Comparison of ENCODE assay signal across 8 mouse cellular contexts in genomic region chr15:96640291-96640985, GRCm38 (mm10). TPM values are rescaled to one million over a fixed set of nuclear protein-coding genes. Genes with fewer than 3 reads are reported as not detected.
DNase-seq lines count a peak whose midpoint lies in the region; ATAC-seq and TF ChIP-seq lines count a peak whose summit lies in the region.

No protein-coding gene starts in this region.

- no peaks in the 10 kb centered on the region for H3K27me3 ChIP-seq in kidney, postnatal 0 days (ENCODE audit: insufficient read depth, low read length)
- no peaks in the 10 kb centered on the region for H3K27me3 ChIP-seq in forebrain, embryonic 15.5 days
- H3K27me3 ChIP-seq in limb, embryonic 13.5 days, result no peaks in the 10 kb centered on the region
- no peaks in the 10 kb centered on the region for H3K27me3 ChIP-seq in myocyte (ENCODE audit: control insufficient read depth, insufficient read depth, insufficient read length)

- peak; percentile 55 for DNase-seq in kidney, postnatal 0 days (ENCODE audit: low spot score)
- no peak for DNase-seq in kidney, postnatal 36 days
- DNase-seq in brain, embryonic 18.5 days (ENCODE audit: low read depth, low spot score), result peak; percentile 52
- peak; percentile 78 for DNase-seq in thymus, postnatal 0 days (ENCODE audit: low spot score)
- no peak for DNase-seq in kidney, adult 8-10 months

- H3K4me2 ChIP-seq in kidney, postnatal 0 days (ENCODE audit: low read length), result peak overlapping the region; percentile 94
- H3K4me2 ChIP-seq in forebrain, embryonic 15.5 days (replicated peaks), result peak overlapping the region; percentile 78
- peak overlapping the region; percentile 87 for H3K4me2 ChIP-seq in limb, embryonic 13.5 days (replicated peaks)
- peak overlapping the region; percentile 81 for H3K4me2 ChIP-seq in myocyte (ENCODE audit: low read depth)

- ATAC-seq in kidney, postnatal 0 days (replicated peaks; ENCODE audit: low FRiP score, low read depth), result no peak
- no peak for ATAC-seq in forebrain, embryonic 15.5 days (replicated peaks)
- ATAC-seq in limb, embryonic 13.5 days (ENCODE audit: low FRiP score, low read depth), result no peak

- H3K9me3 ChIP-seq in kidney, postnatal 0 days (replicated peaks; ENCODE audit: low read length), result no peaks in the 10 kb centered on the region
- H3K9me3 ChIP-seq in forebrain, embryonic 15.5 days, result no peaks in the 10 kb centered on the region
- H3K9me3 ChIP-seq in limb, embryonic 13.5 days, result no peaks in the 10 kb centered on the region

- peak overlapping the region; percentile 93 for H3K27ac ChIP-seq in kidney, postnatal 0 days
- H3K27ac ChIP-seq in forebrain, embryonic 15.5 days (replicated peaks), result peak overlapping the region; percentile 100
- H3K27ac ChIP-seq in limb, embryonic 13.5 days, result peak overlapping the region; percentile 99

- H3K9ac ChIP-seq in kidney, postnatal 0 days (ENCODE audit: low read depth, low read length), result peak overlapping the region; percentile 70
- peak overlapping the region; percentile 100 for H3K9ac ChIP-seq in forebrain, embryonic 15.5 days (replicated peaks)
- H3K9ac ChIP-seq in limb, embryonic 13.5 days, result peak overlapping the region; percentile 96

- WGBS in kidney, postnatal 0 days, result 9% methylated on average over 16 of the region's 16 CpGs
- WGBS in forebrain, embryonic 15.5 days, result 3% methylated on average over 16 of the region's 16 CpGs
- 4% methylated on average over 16 of the region's 16 CpGs for WGBS in limb, embryonic 13.5 days

- no peaks in the 10 kb centered on the region; the same call in 1 of the 2 replicates for H3K4me1 ChIP-seq in kidney, postnatal 0 days (replicated peaks; ENCODE audit: insufficient read depth, low read length)
- H3K4me1 ChIP-seq in forebrain, embryonic 15.5 days, result peaks cover 32% of the 10 kb centered on the region
- H3K4me1 ChIP-seq in limb, embryonic 13.5 days, result peaks cover 36% of the 10 kb centered on the region

- H3K79me2 ChIP-seq in myocyte (ENCODE audit: control insufficient read depth, insufficient read depth), result peaks cover 63% of the 10 kb centered on the region

- TF ChIP-seq CTCF in kidney, postnatal 0 days (IDR thresholded peaks at IDR 0.05; ENCODE audit: low read depth), result no peak

- TF ChIP-seq POLR2A in myocyte (IDR thresholded peaks at IDR 0.05; ENCODE audit: insufficient read length, low read depth), result no peak

- H3K4me3 ChIP-seq in kidney, postnatal 0 days (replicated peaks; ENCODE audit: low read depth, low read length), result peak overlapping the region; percentile 58
- peak overlapping the region; percentile 96 for H3K4me3 ChIP-seq in forebrain, embryonic 15.5 days
- peak overlapping the region; percentile 86 for H3K4me3 ChIP-seq in limb, embryonic 13.5 days
- H3K4me3 ChIP-seq in myocyte, result peak overlapping the region; percentile 83

- no peaks in the 10 kb centered on the region for H3K36me3 ChIP-seq in kidney, postnatal 0 days (ENCODE audit: insufficient read depth, low read length)
- peaks cover 8% of the 10 kb centered on the region for H3K36me3 ChIP-seq in forebrain, embryonic 15.5 days
- H3K36me3 ChIP-seq in limb, embryonic 13.5 days, result peaks cover 15% of the 10 kb centered on the region
- H3K36me3 ChIP-seq in myocyte (ENCODE audit: control insufficient read depth, insufficient read depth), result no peaks in the 10 kb centered on the region

- H3ac ChIP-seq in myocyte (ENCODE audit: control insufficient read depth, insufficient read length), result peak overlapping the region; percentile 78

TF ChIP-seq in myocyte, 11 proteins besides CTCF, POLR2A, EP300 and RAD21:
- TF ChIP-seq MYOD1 (IDR thresholded peaks at IDR 0.05; ENCODE audit: control insufficient read depth in 1 of 3, insufficient read length in 2 of 3, low read depth in 2 of 3), result no peak
- no peak for TF ChIP-seq E2F4 (IDR thresholded peaks at IDR 0.05; ENCODE audit: insufficient read depth)
- no peak for TF ChIP-seq POLR2AphosphoS2 (IDR thresholded peaks at IDR 0.05; ENCODE audit: insufficient read length, low read depth)
- no peak for TF ChIP-seq MYOG (IDR thresholded peaks at IDR 0.05; ENCODE audit: control insufficient read depth in 1 of 3, insufficient read depth in 1 of 3, insufficient read length in 2 of 3, low read depth in 2 of 3)
- no peak for TF ChIP-seq SRF (IDR thresholded peaks at IDR 0.05; ENCODE audit: control insufficient read depth, insufficient read length, low read depth)
- TF ChIP-seq USF1 (IDR thresholded peaks at IDR 0.05; ENCODE audit: low read depth), result no peak
- no peak for TF ChIP-seq REST (IDR thresholded peaks at IDR 0.05; ENCODE audit: insufficient read depth, insufficient read length)
- no peak for TF ChIP-seq TCF3 (IDR thresholded peaks at IDR 0.05; ENCODE audit: insufficient read length, low read depth)
- no peak for TF ChIP-seq CEBPB (IDR thresholded peaks at IDR 0.05; ENCODE audit: insufficient read depth, poor library complexity, severe bottlenecking)
- no peak for TF ChIP-seq TCF12 (IDR thresholded peaks at IDR 0.05; ENCODE audit: insufficient read depth, poor library complexity, severe bottlenecking)
- no peak for TF ChIP-seq MAX (IDR thresholded peaks at IDR 0.05; ENCODE audit: low read depth)

RNA-seq across cellular contexts. Expression of gene Slc38a1, which starts 2.3 kb away (rescaled TPM):
- 44.3 and 56.2 TPM in 2 replicates for polyA plus RNA-seq in kidney, postnatal 0 days (2015; fragmentation: Nextera tagmentation; extraction: Ambion mirVana)
- 145 and 147 TPM in 2 replicates for polyA plus RNA-seq in forebrain, embryonic 15.5 days (2015; fragmentation: Nextera tagmentation; extraction: Ambion mirVana)
- 94.5 and 95.9 TPM in 2 replicates for polyA plus RNA-seq in limb, embryonic 13.5 days (2015; fragmentation: Nextera tagmentation; extraction: Ambion mirVana)
- polyA plus RNA-seq in myocyte (2012; fragmentation: generic; extraction: Trizol), result 28.5 TPM
- polyA plus RNA-seq in thymus, postnatal 0 days (2015; fragmentation: Nextera tagmentation; extraction: Ambion mirVana), result 125 and 126 TPM in 2 replicates

RNA-seq across cellular contexts. Expression of gene Slc38a2, which starts 59.1 kb away (rescaled TPM):
- polyA plus RNA-seq in kidney, postnatal 0 days (2015; fragmentation: Nextera tagmentation; extraction: Ambion mirVana), result 111 and 113 TPM in 2 replicates
- polyA plus RNA-seq in forebrain, embryonic 15.5 days (2015; fragmentation: Nextera tagmentation; extraction: Ambion mirVana), result 156 and 157 TPM in 2 replicates
- 157 and 165 TPM in 2 replicates for polyA plus RNA-seq in limb, embryonic 13.5 days (2015; fragmentation: Nextera tagmentation; extraction: Ambion mirVana)
- 95.0 TPM for polyA plus RNA-seq in myocyte (2012; fragmentation: generic; extraction: Trizol)
- polyA plus RNA-seq in thymus, postnatal 0 days (2015; fragmentation: Nextera tagmentation; extraction: Ambion mirVana), result 94.1 and 95.8 TPM in 2 replicates

Comparison
In these comparisons a context has a peak if more than half of its experiments do, and no peak if none do; other contexts are left out.
1. DNase-seq: peak in kidney, postnatal 0 days (single experiment), brain, embryonic 18.5 days (single experiment) and thymus, postnatal 0 days (single experiment); none in kidney, postnatal 36 days (0 of 2) and kidney, adult 8-10 months (0 of 2).
2. Peak in every context shown above with its lines, with median percentiles within 50 percentile points of each other: H3K27ac ChIP-seq, H3K4me2 ChIP-seq, H3K4me3 ChIP-seq and H3K9ac ChIP-seq.